Mouse (Mus musculus) liver, postnatal 0 days (tissue): ENCODE data around the gene Fyb.

Experiments used
- CTCF ChIP-seq: sonication (generic); IDR thresholded peaks from 2 replicates; pipeline ENCODE4 v1.5.1; 2016; ENCODE audit warnings: antibody characterized with exemption, low read depth
- EP300 ChIP-seq: IDR thresholded peaks from 2 replicates; pipeline ENCODE4 v1.6.1; 2016; ENCODE audit warnings: antibody characterized with exemption, low read depth, mild to moderate bottlenecking

DNA sequence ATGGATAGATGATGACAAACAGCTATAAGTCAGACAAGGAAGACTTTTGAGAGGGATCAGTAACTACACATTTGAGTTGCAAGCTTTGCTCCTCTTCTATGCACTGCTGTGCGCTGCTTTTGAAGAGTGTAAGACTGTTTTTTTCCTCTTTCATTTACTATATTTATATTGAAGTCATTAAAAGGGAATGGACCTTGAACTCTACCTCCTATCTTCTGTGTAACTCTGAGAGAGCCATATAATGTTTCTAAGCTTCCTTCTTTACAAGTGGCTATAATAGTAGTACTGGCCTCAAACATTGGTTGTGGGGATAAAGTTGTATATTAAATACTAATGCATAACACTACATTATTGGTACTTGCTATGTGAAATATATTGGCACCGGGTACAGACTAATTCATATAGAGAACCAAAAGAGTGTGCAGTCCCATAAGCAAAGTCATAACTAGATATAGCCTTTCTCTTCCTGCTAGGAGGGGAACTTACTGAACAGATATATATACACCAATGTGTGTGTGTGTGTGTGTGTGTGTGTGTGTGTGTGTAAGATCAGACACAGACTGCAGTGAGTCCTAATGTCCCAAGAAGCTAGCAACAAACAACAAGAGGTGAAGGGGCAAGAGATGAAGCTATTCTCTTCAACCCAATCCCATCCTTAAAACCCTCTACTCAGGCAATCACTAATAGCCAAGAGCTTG is 47.7 kb downstream of the Fyb start:
- TF ChIP-seq CTCF (no peak), EP300 (no peak)
